Mouse (Mus musculus): ENCODE results near the gene A630001G21Rik.
"Not testable (repeated sequence)": the region's sequence is repeated elsewhere in the genome, so short reads cannot be mapped to it uniquely, and the experiment has no call there.

A630001G21Rik gene

GRCm38 (mm10) chr1:85778436-85778835, at the start of gene A630001G21Rik:
TSS of gene A630001G21Rik (minus strand) at chr1:85778643.
- DNase-seq (ENCODE audit: low spot score in 2 of 2), result no peak

GRCm38 (mm10) chr1:85827166-85827565, 48.7 kb upstream of the A630001G21Rik start:
- no peak for DNase-seq (ENCODE audit: low spot score in 2 of 2)

GRCm38 (mm10) chr1:85824905-85825304, 46.5 kb upstream of the A630001G21Rik start:
- no peak for DNase-seq (ENCODE audit: low spot score in 2 of 2)

- no peak for DNase-seq (ENCODE audit: low spot score in 2 of 2)
These were observed 43.8 kb upstream of the A630001G21Rik start for GRCm38 (mm10) chr1:85822239-85822638.

- DNase-seq (ENCODE audit: low spot score in 2 of 2), result no peak
These were observed 41.3 kb upstream of the A630001G21Rik start for GRCm38 (mm10) chr1:85819695-85820094.

- DNase-seq (ENCODE audit: low spot score in 2 of 2), result no peak
These were observed 39.7 kb upstream of the A630001G21Rik start for GRCm38 (mm10) chr1:85818121-85818520.

GRCm38 (mm10) chr1:85814213-85814612, 35.8 kb upstream of the A630001G21Rik start:
- DNase-seq (ENCODE audit: low spot score in 2 of 2), result not testable (repeated sequence)

- no peak for DNase-seq (ENCODE audit: low spot score in 2 of 2)
These were observed 32.3 kb upstream of the A630001G21Rik start for GRCm38 (mm10) chr1:85810787-85811186.

GRCm38 (mm10) chr1:85810343-85810742, 31.9 kb upstream of the A630001G21Rik start:
- DNase-seq (ENCODE audit: low spot score in 2 of 2), result no peak

- DNase-seq (ENCODE audit: low spot score in 2 of 2), result no peak
These were observed 30.8 kb upstream of the A630001G21Rik start for GRCm38 (mm10) chr1:85809256-85809655.

- DNase-seq (ENCODE audit: low spot score in 2 of 2), result no peak
These were observed 26.1 kb upstream of the A630001G21Rik start for GRCm38 (mm10) chr1:85804551-85804950.

GRCm38 (mm10) chr1:85802517-85802916, 24.1 kb upstream of the A630001G21Rik start:
- no peak for DNase-seq (ENCODE audit: low spot score in 2 of 2)

GRCm38 (mm10) chr1:85799776-85800175, 21.3 kb upstream of the A630001G21Rik start:
- DNase-seq (ENCODE audit: low spot score in 2 of 2), result no peak

GRCm38 (mm10) chr1:85795196-85795595, 16.8 kb upstream of the A630001G21Rik start:
- no peak for DNase-seq (ENCODE audit: low spot score in 2 of 2)

- DNase-seq (ENCODE audit: low spot score in 2 of 2), result peak in 1 of 2 experiments; percentile 57
These were observed 15.8 kb upstream of the A630001G21Rik start for GRCm38 (mm10) chr1:85794106-85794771.

GRCm38 (mm10) chr1:85793208-85794105, 15.0 kb upstream of the A630001G21Rik start, which contains the start of gene Cab39:
TSS of gene Cab39 (plus strand) at chr1:85793441.
- DNase-seq (ENCODE audit: low spot score in 2 of 2), result peak; percentile 86 to 87

GRCm38 (mm10) chr1:85791476-85791875, 13.0 kb upstream of the A630001G21Rik start:
- no peak for DNase-seq (ENCODE audit: low spot score in 2 of 2)

- no peak for DNase-seq (ENCODE audit: low spot score in 2 of 2)
These were observed 12.1 kb upstream of the A630001G21Rik start for GRCm38 (mm10) chr1:85790565-85790964.

- no peak for DNase-seq (ENCODE audit: low spot score in 2 of 2)
These were observed 1.2 kb upstream of the A630001G21Rik start for GRCm38 (mm10) chr1:85779428-85780180.

- no peak for DNase-seq (ENCODE audit: low spot score in 2 of 2)
These were observed 569 bp upstream of the A630001G21Rik start for GRCm38 (mm10) chr1:85779012-85779411.

GRCm38 (mm10) chr1:85776154-85776553, 2.3 kb downstream of the A630001G21Rik start:
- DNase-seq (ENCODE audit: low spot score in 2 of 2), result no peak

- no peak for DNase-seq (ENCODE audit: low spot score in 2 of 2)
These were observed 3.3 kb downstream of the A630001G21Rik start for GRCm38 (mm10) chr1:85775136-85775535.
